Mouse (Mus musculus): ENCODE results near the gene Clec2d.
"Not testable (repeated sequence)": the region's sequence is repeated elsewhere in the genome, so short reads cannot be mapped to it uniquely, and the experiment has no call there.

Clec2d gene

GRCm38 (mm10) chr6:129180403-129181169 lies at the start of gene Clec2d:
TSS of gene Clec2d (plus strand) at chr6:129180615.
- peak; percentile 74 for DNase-seq (ENCODE audit: low spot score)

DNA sequence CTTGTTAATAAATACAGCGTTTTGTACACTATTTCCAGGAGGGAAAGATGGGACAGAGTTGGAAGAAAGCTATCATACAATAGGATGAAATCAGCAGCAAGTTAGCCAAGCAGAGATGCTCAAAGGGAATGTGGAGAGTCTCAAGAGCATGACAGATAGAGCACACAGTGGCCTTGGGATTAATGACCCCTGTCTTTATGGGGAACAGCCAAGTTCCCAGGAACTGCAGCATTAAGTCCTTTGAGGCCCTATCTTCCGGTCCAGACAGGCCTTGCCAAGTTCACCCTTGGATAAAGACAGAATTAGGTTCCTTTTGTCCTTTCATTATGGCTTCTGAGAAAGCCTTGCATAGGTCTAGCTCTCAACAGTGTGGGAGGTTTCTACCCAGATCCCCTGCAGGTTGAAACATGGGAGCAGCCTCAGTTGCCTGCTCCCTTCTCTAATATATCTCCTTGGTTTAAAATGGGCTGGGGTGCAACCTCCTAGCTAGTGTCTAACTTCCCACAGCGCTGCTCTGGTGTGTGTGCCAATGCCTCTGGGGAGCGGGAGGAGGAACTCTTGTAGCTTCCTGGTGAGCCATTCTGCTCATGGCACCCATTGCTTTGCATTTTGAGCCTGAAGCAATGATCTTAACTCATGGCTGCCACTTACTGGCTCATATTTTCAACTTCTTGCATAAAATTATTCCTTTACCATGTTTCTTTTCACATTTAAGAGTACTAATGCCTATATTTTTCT lies 47.6 kb upstream of the Clec2d start:
- DNase-seq (ENCODE audit: low spot score): no peak

DNA sequence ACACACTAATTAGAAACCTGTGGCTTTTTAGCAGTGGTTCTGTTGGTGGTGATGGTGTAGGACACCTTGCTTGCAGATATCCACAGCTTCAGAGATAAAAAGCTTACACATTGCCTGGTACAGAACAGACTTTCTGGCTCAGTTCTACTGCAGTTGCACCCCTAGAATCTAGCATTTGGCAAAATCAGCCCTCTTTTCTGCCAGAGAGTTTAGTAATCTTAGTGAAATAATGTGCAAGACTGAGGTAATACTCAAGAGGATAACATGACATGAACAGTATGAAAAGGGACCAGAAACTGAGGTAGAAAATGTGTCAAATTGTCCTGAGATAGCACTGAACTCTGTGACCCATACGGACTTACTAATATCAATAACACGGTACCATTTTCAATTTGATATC lies 33.6 kb upstream of the Clec2d start:
- DNase-seq (ENCODE audit: low spot score): no peak

DNA sequence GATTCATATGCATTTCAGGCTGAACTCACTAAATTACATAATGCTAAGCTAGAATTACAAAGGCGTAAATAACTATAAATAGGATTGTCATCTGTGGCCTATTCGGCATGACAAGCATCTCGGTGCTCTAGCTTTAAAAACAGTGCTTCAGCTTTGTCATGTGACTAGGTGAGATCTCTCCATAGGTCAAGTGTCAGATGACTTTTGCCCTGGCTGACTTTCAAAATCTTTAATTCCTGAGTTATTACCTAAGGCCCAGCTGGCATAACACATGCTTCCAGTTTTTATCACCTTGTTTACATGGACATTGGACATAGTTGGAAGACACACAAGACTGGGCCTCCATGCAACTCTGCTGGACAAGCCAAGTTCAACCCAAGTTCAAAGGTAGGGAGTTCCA lies 20.3 kb upstream of the Clec2d start:
- no peak for DNase-seq (ENCODE audit: low spot score)

GRCm38 (mm10) chr6:129161136-129161535 lies 19.3 kb upstream of the Clec2d start:
- DNase-seq (ENCODE audit: low spot score): no peak

GRCm38 (mm10) chr6:129161951-129162350 lies 18.5 kb upstream of the Clec2d start:
- no peak for DNase-seq (ENCODE audit: low spot score)

- DNase-seq (ENCODE audit: low spot score): no peak
These were observed 17.7 kb upstream of the Clec2d start for GRCm38 (mm10) chr6:129162587-129163159.

GRCm38 (mm10) chr6:129163606-129164005 lies 16.8 kb upstream of the Clec2d start:
- DNase-seq (ENCODE audit: low spot score): no peak

GRCm38 (mm10) chr6:129170925-129171324 lies 9.5 kb upstream of the Clec2d start:
- DNase-seq (ENCODE audit: low spot score): no peak

DNA sequence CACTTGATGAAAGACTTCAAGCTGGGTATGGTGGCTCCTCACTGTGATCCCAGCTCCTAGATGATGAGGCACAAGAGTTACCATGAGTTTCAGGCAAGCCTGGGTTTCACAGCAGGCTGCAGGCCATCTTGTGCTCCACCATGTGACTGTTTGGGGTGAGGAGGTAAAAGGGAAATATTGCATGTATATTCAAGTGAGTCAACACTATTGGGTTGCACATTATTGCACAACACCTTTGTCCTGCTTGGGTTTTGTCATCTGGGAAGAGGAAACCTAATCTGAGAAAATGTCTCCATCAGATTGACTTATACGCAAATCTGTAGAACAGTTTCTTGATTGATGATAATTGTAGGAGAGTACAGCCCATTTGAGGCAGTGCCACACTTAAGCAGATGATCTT lies 8.7 kb upstream of the Clec2d start:
- no peak for DNase-seq (ENCODE audit: low spot score)

GRCm38 (mm10) chr6:129174836-129175235 lies 5.6 kb upstream of the Clec2d start:
- DNase-seq (ENCODE audit: low spot score): no peak

GRCm38 (mm10) chr6:129175612-129176011 lies 4.8 kb upstream of the Clec2d start:
- no peak for DNase-seq (ENCODE audit: low spot score)

DNA sequence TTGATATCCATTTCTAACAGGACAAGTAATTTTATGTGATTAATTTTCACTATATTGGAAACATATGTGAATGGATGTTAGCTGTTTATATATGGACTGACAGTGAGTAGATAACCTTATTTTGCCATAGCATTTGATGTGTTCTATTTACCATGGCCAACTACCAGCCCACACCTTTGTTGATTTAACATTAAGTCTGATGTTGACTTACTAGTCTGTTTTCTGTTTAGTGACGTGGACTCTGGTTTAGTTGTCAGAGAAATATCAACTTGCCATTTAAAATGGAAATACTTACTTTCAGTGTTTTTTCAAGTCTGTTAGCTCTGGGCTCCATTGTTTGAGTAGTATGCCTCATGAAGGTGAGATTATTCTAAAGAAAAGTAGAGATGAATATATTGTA lies 3.8 kb upstream of the Clec2d start:
- no peak for DNase-seq (ENCODE audit: low spot score)

DNA sequence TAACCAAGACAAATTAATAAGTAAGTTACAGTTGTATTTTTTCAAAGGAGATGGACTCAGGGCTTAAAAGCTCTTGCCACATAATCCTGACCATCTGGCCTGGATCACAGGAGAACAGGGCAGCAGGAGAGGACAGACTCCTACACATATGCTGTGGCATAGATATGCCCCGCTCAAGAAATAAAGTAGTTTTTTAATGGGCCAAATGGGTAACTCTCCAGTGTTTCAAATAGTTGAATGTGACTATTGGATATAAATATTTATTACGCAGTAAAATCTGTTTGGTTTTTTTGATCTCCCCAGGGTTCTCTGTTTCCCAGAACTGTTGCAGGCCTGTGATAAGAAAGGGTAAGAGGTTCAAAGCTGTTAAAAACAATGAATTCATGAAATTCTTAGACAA lies 1.1 kb upstream of the Clec2d start:
- DNase-seq (ENCODE audit: low spot score): no peak

GRCm38 (mm10) chr6:129179831-129180230 lies 584 bp upstream of the Clec2d start:
- DNase-seq (ENCODE audit: low spot score): not testable (repeated sequence)

GRCm38 (mm10) chr6:129181249-129181648 lies 834 bp downstream of the Clec2d start:
- no peak for DNase-seq (ENCODE audit: low spot score)

DNA sequence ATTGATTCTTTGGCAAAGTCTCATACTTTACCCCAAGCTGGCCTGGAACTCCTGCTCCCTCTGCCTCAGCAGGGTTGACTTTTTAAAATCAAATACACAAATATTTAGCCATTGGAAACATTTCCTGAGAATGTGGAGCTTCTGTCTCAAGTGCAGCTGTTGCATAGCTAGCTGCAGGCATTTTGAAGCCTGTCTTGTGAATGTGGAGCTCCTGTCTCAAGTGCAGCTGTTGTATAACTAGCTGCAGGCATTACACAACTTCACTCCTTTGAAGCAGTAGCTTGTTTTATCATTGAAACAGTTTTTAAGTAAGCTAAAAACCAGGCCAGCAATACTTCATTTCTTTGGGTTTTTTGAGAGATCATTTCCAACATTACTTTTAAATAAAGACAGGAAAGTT lies 1.3 kb downstream of the Clec2d start:
- DNase-seq (ENCODE audit: low spot score): no peak

DNA sequence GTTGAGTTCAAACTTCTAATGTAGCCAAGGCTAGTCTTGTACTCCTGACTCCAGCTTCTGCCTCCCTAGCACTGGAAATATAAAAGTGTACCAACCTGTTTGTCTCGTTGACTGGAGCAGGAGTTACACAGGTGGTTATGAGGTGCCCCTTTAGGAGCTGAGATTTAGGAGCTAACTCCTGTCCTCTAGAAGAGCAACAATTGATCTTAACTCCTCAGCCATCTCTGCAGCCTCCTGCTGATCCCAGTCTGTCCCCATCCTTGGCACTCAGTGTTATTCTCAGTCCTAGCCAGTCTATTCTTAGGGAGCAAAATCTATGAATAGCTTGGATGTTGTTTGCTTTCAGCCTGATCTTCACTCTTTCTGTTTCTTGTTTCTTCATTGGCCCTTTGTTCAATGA lies 2.1 kb downstream of the Clec2d start:
- no peak for DNase-seq (ENCODE audit: low spot score)

DNA sequence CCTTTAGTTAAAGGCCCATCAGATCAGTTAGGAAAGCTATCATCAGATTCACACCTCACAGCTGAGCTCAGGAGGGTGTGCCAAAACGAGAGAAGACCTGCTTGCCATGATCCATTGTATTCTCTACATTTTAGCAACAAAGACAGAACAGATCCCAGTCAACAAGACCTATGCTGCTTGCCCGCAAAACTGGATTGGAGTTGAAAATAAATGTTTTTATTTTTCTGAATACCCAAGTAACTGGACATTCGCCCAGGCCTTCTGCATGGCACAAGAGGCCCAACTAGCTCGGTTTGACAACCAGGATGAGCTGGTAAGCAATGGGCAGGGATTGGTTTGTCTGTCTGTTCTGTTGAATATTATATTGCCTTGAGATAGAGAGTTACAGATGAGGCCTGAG lies 3.6 kb downstream of the Clec2d start:
- DNase-seq (ENCODE audit: low spot score): not testable (repeated sequence)

DNA sequence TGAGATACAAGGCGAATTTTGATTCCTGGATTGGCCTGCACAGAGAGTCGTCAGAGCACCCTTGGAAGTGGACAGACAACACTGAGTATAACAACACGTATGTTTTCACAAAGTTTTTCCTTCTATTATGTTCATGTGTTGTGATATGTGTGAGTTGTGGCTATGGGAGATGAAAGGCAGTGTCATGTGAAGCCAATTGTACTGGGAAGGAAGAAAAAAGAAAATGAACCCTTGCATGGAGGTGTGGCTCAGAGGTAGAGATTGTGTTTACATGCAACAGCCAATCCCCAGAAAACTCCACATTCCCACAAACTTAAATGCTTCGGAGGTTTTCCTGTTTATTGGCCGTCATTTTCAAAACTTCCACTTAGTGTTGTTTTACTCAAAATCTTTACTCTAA lies 4.4 kb downstream of the Clec2d start:
- DNase-seq (ENCODE audit: low spot score): no peak

GRCm38 (mm10) chr6:129186022-129186421 lies 5.6 kb downstream of the Clec2d start:
- no peak for DNase-seq (ENCODE audit: low spot score)

DNA sequence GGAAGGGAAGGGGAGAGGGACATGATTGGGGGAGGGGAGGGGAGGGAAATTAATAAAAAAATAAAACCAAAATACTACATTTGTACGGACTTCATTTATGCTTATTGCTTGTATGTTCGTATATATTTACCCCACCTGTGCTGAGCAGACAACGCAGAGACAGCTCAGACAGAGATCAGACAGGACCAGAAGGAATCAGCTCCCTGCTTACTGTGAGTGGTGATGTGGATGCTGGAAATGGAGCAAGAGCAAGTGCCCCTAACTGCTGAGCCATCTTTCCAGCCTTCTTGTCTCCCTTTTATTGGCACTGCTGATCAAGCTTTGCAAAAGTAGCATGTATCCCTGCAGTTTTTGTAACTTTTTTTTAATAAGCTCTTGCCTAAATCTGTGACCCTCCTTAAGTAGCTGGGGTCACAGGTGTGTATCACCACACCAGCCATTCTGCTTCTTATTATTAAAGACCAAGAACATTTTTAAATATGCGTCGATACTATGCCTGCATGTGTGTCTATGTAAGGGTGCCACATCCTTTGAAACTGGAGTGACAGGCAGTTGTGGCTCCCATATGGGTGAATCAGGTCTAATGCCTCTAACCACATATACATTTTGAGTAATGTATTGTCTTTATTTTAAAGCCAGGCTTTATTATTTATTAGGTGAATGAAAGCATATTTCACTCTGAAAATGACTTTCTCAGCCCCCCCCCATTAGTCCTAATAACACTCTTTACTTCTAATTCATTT lies 6.2 kb downstream of the Clec2d start:
- DNase-seq (ENCODE audit: low spot score): no peak
